Mouse (Mus musculus) T-helper 2 cell (primary cell): ENCODE measurements around the gene Proser1.

Source experiments
- in situ Hi-C: fragments of 300-600 bp; cut with MboI, MseI; formaldehyde crosslinking; loops from one replicate; pipeline ENCODE4 v1.15.1; 2025; ENCODE audit warnings: high pct_unique_total_duplicates

Proser1 gene

DNA sequence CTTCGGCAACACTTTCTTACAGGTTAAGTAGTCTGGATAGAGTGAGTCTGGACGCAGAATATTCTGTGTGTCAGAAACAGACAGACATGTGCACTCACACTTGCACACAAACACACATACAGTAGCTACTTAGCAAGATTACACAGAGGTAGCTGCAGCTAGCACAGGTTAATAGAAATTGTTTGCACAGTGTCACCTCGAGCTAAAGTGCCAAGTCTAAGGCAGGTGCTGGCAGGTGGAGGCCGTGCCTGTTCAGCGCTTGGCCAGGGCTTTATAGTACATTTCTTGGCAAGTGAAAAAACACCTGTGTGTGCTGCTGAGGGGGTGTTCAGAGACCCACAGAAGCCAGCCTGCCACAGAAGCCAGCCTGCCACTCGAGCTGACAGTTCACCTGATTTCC is 66.8 kb downstream of the Proser1 start:
- in situ Hi-C loops = no loop called here
